In genomic region chr12:15722161-15722560, GRCm38 (mm10) we compare ENCODE assay signal across 16 mouse cellular contexts.
"Had no signal": no experiment of that assay in that cellular context is flagged by ENCODE, and none has a peak within 500 bp of the region (broad histone marks: within the 10 kb centered on the region; RNA-seq: fewer than 3 reads in every experiment).

No protein-coding gene starts in this region.

- H3K36me3 ChIP-seq: lung, embryonic 15.5 days; midbrain, embryonic 12.5 days; midbrain, embryonic 15.5 days; neural tube, embryonic 12.5 days; stomach, embryonic 15.5 days had no signal

- H3K9ac ChIP-seq: lung, embryonic 15.5 days; midbrain, embryonic 12.5 days; midbrain, embryonic 15.5 days; neural tube, embryonic 12.5 days; stomach, embryonic 15.5 days had no signal

- H3K4me1 ChIP-seq: midbrain, embryonic 12.5 days; midbrain, embryonic 15.5 days; neural tube, embryonic 12.5 days; stomach, embryonic 15.5 days had no signal

- DNase-seq: lung, adult 2 months; lung, postnatal 14 days; lung, postnatal 36 days; right cerebral cortex, postnatal 14 days; thymus, adult 2 months; thymus, postnatal 25 days; thymus, postnatal 4 days had no signal

- H3K27ac ChIP-seq: lung, embryonic 15.5 days; macrophage; midbrain, embryonic 12.5 days; midbrain, embryonic 15.5 days; neural tube, embryonic 12.5 days; stomach, embryonic 15.5 days; stomach, postnatal 0 days had no signal

- ATAC-seq: lung, postnatal 0 days; midbrain, embryonic 15.5 days had no signal

- H3K4me2 ChIP-seq: lung, embryonic 15.5 days; midbrain, embryonic 12.5 days; midbrain, embryonic 15.5 days; neural tube, embryonic 12.5 days; stomach, embryonic 15.5 days had no signal

- H3K27me3 ChIP-seq: lung, embryonic 15.5 days; megakaryocyte, embryonic 14.5 days; midbrain, embryonic 12.5 days; midbrain, embryonic 15.5 days; neural tube, embryonic 12.5 days; stomach, embryonic 15.5 days had no signal

- H3K4me3 ChIP-seq: lung, embryonic 15.5 days; megakaryocyte, embryonic 14.5 days; midbrain, embryonic 12.5 days; midbrain, embryonic 15.5 days; neural tube, embryonic 12.5 days; stomach, embryonic 15.5 days had no signal

- H3K9me3 ChIP-seq: lung, embryonic 15.5 days; megakaryocyte, embryonic 14.5 days; midbrain, embryonic 12.5 days; midbrain, embryonic 15.5 days; neural tube, embryonic 12.5 days; stomach, embryonic 15.5 days had no signal
